Mouse (Mus musculus): ENCODE results near the gene Mansc4.

DNA sequence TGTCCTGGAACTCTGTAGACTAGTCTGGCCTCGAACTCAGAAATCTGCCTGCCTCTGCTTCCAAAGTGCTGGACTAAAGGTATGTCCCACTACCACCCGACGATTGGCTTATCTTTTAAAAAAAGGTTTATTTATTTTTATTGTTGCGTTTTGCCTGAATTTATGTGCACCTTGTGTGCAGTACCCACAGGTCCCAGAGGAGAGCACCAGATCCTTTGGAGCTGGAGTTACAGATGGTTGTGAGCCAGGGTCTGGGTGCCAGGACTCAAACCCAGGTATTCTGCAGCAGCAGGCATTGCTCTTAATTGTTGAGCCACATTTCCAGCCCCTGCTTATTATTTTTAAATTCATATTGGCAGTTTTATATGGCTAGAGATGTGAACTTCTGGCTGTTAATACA is 9.3 kb upstream of the Mansc4 start:
- no peak for TF ChIP-seq CTCF (IDR thresholded peaks at IDR 0.05; ENCODE audit: borderline replicate concordance, control insufficient read depth, extremely low read depth, insufficient read depth, low read length, poor library complexity)
- no peak for TF ChIP-seq POLR2A (IDR thresholded peaks at IDR 0.05; ENCODE audit: control insufficient read depth, extremely low read depth, insufficient read depth, low read length, poor library complexity)

All from thymus, adult 2 months (tissue).